Comparison of ENCODE assay signal across 20 mouse cellular contexts in the genomic region with DNA sequence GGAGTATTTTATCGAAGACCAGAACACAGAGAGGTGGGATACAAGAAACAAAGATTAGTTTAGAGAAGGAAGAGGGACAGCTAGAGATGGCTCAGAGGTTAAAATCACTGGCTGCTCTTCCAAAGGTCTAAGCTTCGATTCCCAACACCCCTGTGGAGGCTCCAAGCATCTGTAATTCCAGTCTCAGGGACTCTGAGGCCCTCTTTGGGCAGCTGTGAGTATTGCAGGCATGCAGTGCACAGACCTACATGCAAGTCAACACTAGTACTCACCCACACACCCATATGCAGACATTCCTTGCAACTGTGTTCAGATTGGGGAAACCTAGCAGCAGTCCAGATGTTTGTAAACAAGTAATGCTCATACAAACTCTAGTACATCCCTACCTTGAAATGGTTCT. TPM values are rescaled to one million over a fixed set of nuclear protein-coding genes. Genes with fewer than 3 reads are reported as not detected.
DNase-seq lines count a peak whose midpoint lies in the region; ATAC-seq and TF ChIP-seq lines count a peak whose summit lies in the region.
"Had no signal": no experiment of that assay in that cellular context is flagged by ENCODE, and none has a peak within 500 bp of the region (broad histone marks: within the 10 kb centered on the region; RNA-seq: fewer than 3 reads in every experiment).

No protein-coding gene starts in this region.

- ATAC-seq in hindbrain, postnatal 0 days = no peak
- ATAC-seq in midbrain, postnatal 0 days (ENCODE audit: low FRiP score) = no peak
- ATAC-seq in midbrain, embryonic 13.5 days = no peak
- peak; percentile 79 for ATAC-seq in megakaryocyte-erythroid progenitor cell, adult 5-6 weeks (replicated peaks; ENCODE audit: low FRiP score, low TSS enrichment, poor library complexity, severe bottlenecking)
- ATAC-seq: forebrain, embryonic 14.5 days had no signal

- H3K9me3 ChIP-seq in hindbrain, postnatal 0 days (ENCODE audit: low read length) = no peaks in the 10 kb centered on the region
- H3K9me3 ChIP-seq in hindbrain, embryonic 10.5 days = no peaks in the 10 kb centered on the region
- H3K9me3 ChIP-seq in midbrain, postnatal 0 days (ENCODE audit: low read length) = no peaks in the 10 kb centered on the region
- no peaks in the 10 kb centered on the region for H3K9me3 ChIP-seq in midbrain, embryonic 13.5 days
- no peaks in the 10 kb centered on the region for H3K9me3 ChIP-seq in ES-E14 (ENCODE audit: control insufficient read depth, insufficient read depth, low read depth, low read length)
- H3K9me3 ChIP-seq: embryonic facial prominence, embryonic 10.5 days; hindbrain, embryonic 15.5 days; limb, embryonic 15.5 days had no signal

- 0 out of 2 replicates have a peak, but pooled peaks cover 5% of the 10 kb centered on the region for H3K36me3 ChIP-seq in hindbrain, postnatal 0 days (ENCODE audit: insufficient read depth, low read length)
- no peaks in the 10 kb centered on the region for H3K36me3 ChIP-seq in hindbrain, embryonic 10.5 days
- peaks cover 12% of the 10 kb centered on the region for H3K36me3 ChIP-seq in midbrain, postnatal 0 days (ENCODE audit: insufficient read depth, low read length)
- peaks cover 7% of the 10 kb centered on the region; the same call in 1 of the 2 replicates for H3K36me3 ChIP-seq in midbrain, embryonic 13.5 days
- no peaks in the 10 kb centered on the region for H3K36me3 ChIP-seq in ES-E14 (ENCODE audit: control insufficient read depth, insufficient read depth, low read length, poor library complexity, severe bottlenecking)
- H3K36me3 ChIP-seq: embryonic facial prominence, embryonic 10.5 days had no signal

- H3K4me3 ChIP-seq in hindbrain, postnatal 0 days (ENCODE audit: low read length) = no peak overlapping the region
- H3K4me3 ChIP-seq in hindbrain, embryonic 10.5 days = no peak overlapping the region
- H3K4me3 ChIP-seq in midbrain, postnatal 0 days (ENCODE audit: low read depth, low read length) = no peak overlapping the region
- no peak overlapping the region for H3K4me3 ChIP-seq in midbrain, embryonic 13.5 days (replicated peaks)
- no peak overlapping the region for H3K4me3 ChIP-seq in ES-E14 (ENCODE audit: insufficient read depth in 1 of 2, low read depth in 1 of 2, low read length in 2 of 2, poor library complexity in 1 of 2, severe bottlenecking in 1 of 2)
- H3K4me3 ChIP-seq: embryonic facial prominence, embryonic 10.5 days; hindbrain, embryonic 15.5 days; limb, embryonic 15.5 days had no signal

- no peak overlapping the region for H3K9ac ChIP-seq in hindbrain, postnatal 0 days (replicated peaks; ENCODE audit: low read length)
- no peak overlapping the region for H3K9ac ChIP-seq in midbrain, postnatal 0 days (replicated peaks; ENCODE audit: low read length, poor library complexity, severe bottlenecking)
- H3K9ac ChIP-seq in midbrain, embryonic 13.5 days (replicated peaks) = no peak overlapping the region
- H3K9ac ChIP-seq in ES-E14 (ENCODE audit: insufficient read depth, low read depth, low read length, poor library complexity, severe bottlenecking) = no peak overlapping the region
- H3K9ac ChIP-seq: hindbrain, embryonic 15.5 days; limb, embryonic 15.5 days had no signal

- no peak overlapping the region for H3K27ac ChIP-seq in hindbrain, postnatal 0 days
- H3K27ac ChIP-seq in hindbrain, embryonic 10.5 days = no peak overlapping the region
- no peak overlapping the region for H3K27ac ChIP-seq in midbrain, postnatal 0 days (ENCODE audit: low read depth, low read length)
- no peak overlapping the region for H3K27ac ChIP-seq in midbrain, embryonic 13.5 days
- H3K27ac ChIP-seq in ES-E14 (ENCODE audit: insufficient read depth, low read depth, low read length, poor library complexity, severe bottlenecking) = no peak overlapping the region
- H3K27ac ChIP-seq: embryonic facial prominence, embryonic 10.5 days; hindbrain, embryonic 15.5 days; limb, embryonic 15.5 days had no signal

- in situ Hi-C loops in ES-E14 (cut with MboI; ENCODE audit: low sequenced_read_pairs in 2 of 2, unreplicated experiment in 2 of 2) = no loop called here

- 0 out of 2 replicates have a peak, but pooled peaks have one; percentile 7 for TF ChIP-seq CTCF in hindbrain, postnatal 0 days (IDR thresholded peaks at IDR 0.05; ENCODE audit: low read depth)
- TF ChIP-seq CTCF in midbrain, postnatal 0 days (IDR thresholded peaks at IDR 0.05) = 0 out of 2 replicates have a peak, but pooled peaks have one; percentile 18

- no peak overlapping the region for H3K4me2 ChIP-seq in hindbrain, postnatal 0 days (ENCODE audit: low read depth, low read length)
- no peak overlapping the region for H3K4me2 ChIP-seq in midbrain, postnatal 0 days (ENCODE audit: low read depth, low read length, poor library complexity, severe bottlenecking)
- no peak overlapping the region for H3K4me2 ChIP-seq in midbrain, embryonic 13.5 days (replicated peaks)
- H3K4me2 ChIP-seq: heart, embryonic 11.5 days; hindbrain, embryonic 15.5 days; limb, embryonic 15.5 days had no signal

- no peaks in the 10 kb centered on the region for H3K4me1 ChIP-seq in hindbrain, postnatal 0 days (ENCODE audit: insufficient read depth, low read length)
- no peaks in the 10 kb centered on the region for H3K4me1 ChIP-seq in hindbrain, embryonic 10.5 days (replicated peaks)
- no peaks in the 10 kb centered on the region for H3K4me1 ChIP-seq in midbrain, postnatal 0 days (ENCODE audit: insufficient read depth, low read length)
- no peaks in the 10 kb centered on the region for H3K4me1 ChIP-seq in midbrain, embryonic 13.5 days (replicated peaks)
- H3K4me1 ChIP-seq in ES-E14 (ENCODE audit: control insufficient read depth in 2 of 2, insufficient read depth in 2 of 2, low read length in 2 of 2, poor library complexity in 1 of 2) = no peaks in the 10 kb centered on the region
- H3K4me1 ChIP-seq: hindbrain, embryonic 15.5 days; limb, embryonic 15.5 days had no signal

- no peaks in the 10 kb centered on the region for H3K27me3 ChIP-seq in hindbrain, postnatal 0 days (ENCODE audit: insufficient read depth, low read length)
- no peaks in the 10 kb centered on the region for H3K27me3 ChIP-seq in hindbrain, embryonic 10.5 days (ENCODE audit: insufficient read depth, poor library complexity, severe bottlenecking)
- H3K27me3 ChIP-seq in midbrain, postnatal 0 days (ENCODE audit: insufficient read depth, low read length) = no peaks in the 10 kb centered on the region
- H3K27me3 ChIP-seq in midbrain, embryonic 13.5 days = no peaks in the 10 kb centered on the region
- H3K27me3 ChIP-seq: hindbrain, embryonic 15.5 days; limb, embryonic 15.5 days had no signal

- 74% methylated on average over 2 of the region's 2 CpGs for WGBS in hindbrain, postnatal 0 days
- WGBS in hindbrain, embryonic 10.5 days = 84% methylated on average over 2 of the region's 2 CpGs
- WGBS in midbrain, postnatal 0 days = 81% methylated on average over 2 of the region's 2 CpGs
- 79% methylated on average over 2 of the region's 2 CpGs for WGBS in midbrain, embryonic 13.5 days

- no peak for DNase-seq in hindbrain, postnatal 0 days (ENCODE audit: low spot score)
- DNase-seq in hindbrain, embryonic 10.5 days (ENCODE audit: low spot score) = no peak
- DNase-seq in midbrain, postnatal 0 days (ENCODE audit: low spot score) = no peak
- peak; percentile 66 for DNase-seq in ES-E14 (ENCODE audit: low read depth, low spot score)
- no peak for DNase-seq in adrenal gland, adult 18-20 months (ENCODE audit: low spot score in 2 of 2)
- DNase-seq in right cerebral cortex, postnatal 14 days = no peak
- DNase-seq: adrenal gland, postnatal 14 days; cerebellum, adult 11-12 months; cerebellum, postnatal 36 days; heart, postnatal 14 days; kidney, adult 18-20 months; kidney, postnatal 10 days; right cerebral cortex, postnatal 4 days had no signal

TF ChIP-seq in ES-E14, 5 proteins besides CTCF, POLR2A, EP300 and RAD21:
- TF ChIP-seq MAFK (IDR thresholded peaks at IDR 0.05; ENCODE audit: insufficient read depth, low read depth, low read length) = no peak
- no peak for TF ChIP-seq ZNF384 (IDR thresholded peaks at IDR 0.05; ENCODE audit: low read depth, low read length)
- TF ChIP-seq CHD2 (IDR thresholded peaks at IDR 0.05; ENCODE audit: low read depth, low read length) = no peak
- no peak for TF ChIP-seq HCFC1 (IDR thresholded peaks at IDR 0.05; ENCODE audit: borderline replicate concordance, insufficient read depth, low read length)
- TF ChIP-seq ZC3H11A (IDR thresholded peaks at IDR 0.05; ENCODE audit: borderline replicate concordance, low read depth, low read length) = no peak
TF ChIP-seq in ES-E14: peak in this region for 0.

RNA-seq across cellular contexts. Expression of a gene that starts 39.0 kb away (rescaled TPM):
- total RNA-seq in hindbrain, postnatal 0 days (2014; rRNA removed) = 0.63 and 0.93 TPM in 2 replicates
- polyA plus RNA-seq in hindbrain, postnatal 0 days (2015; fragmentation: Nextera tagmentation; extraction: Ambion mirVana) = 0.75 and 0.76 TPM in 2 replicates
- 0.24 and 0.50 TPM in 2 replicates for polyA plus RNA-seq in hindbrain, embryonic 10.5 days (2016; fragmentation: Nextera tagmentation; extraction: Ambion mirVana)
- 0.44 and 2.0 TPM in 2 replicates for total RNA-seq in midbrain, postnatal 0 days (2014; rRNA removed)
- 0.29 and 0.49 TPM in 2 replicates for polyA plus RNA-seq in midbrain, postnatal 0 days (2015; fragmentation: Nextera tagmentation; extraction: Ambion mirVana)
- 0.09 and 0.13 TPM in 2 replicates for polyA plus RNA-seq in midbrain, embryonic 13.5 days (2015; fragmentation: Nextera tagmentation; extraction: Ambion mirVana)
- 0.05 and 0.18 TPM in 2 replicates for total RNA-seq in ES-E14 (2012; rRNA removed)
- total RNA-seq in megakaryocyte-erythroid progenitor cell, adult 5-6 weeks (2014; fragmentation: Nextera tagmentation) = 0.85 TPM in 1 of 2 replicates, not detected in the other
- 1.3 TPM in 1 of 2 replicates, not detected in the other for total RNA-seq in megakaryocyte-erythroid progenitor cell, adult 5-6 weeks (2017)
- 1 to 10 TPM; 2.2 to 3.2 TPM for total RNA-seq in adrenal gland, adult 18-20 months (2021)

RNA-seq across cellular contexts. Expression of a gene that starts 46.9 kb away (rescaled TPM):
- total RNA-seq in hindbrain, postnatal 0 days (2014; rRNA removed) = 25.4 and 26.3 TPM in 2 replicates
- polyA plus RNA-seq in hindbrain, postnatal 0 days (2015; fragmentation: Nextera tagmentation; extraction: Ambion mirVana) = 14.6 and 15.9 TPM in 2 replicates
- 2.5 and 2.6 TPM in 2 replicates for polyA plus RNA-seq in hindbrain, embryonic 10.5 days (2016; fragmentation: Nextera tagmentation; extraction: Ambion mirVana)
- 23.0 and 38.6 TPM in 2 replicates for total RNA-seq in midbrain, postnatal 0 days (2014; rRNA removed)
- polyA plus RNA-seq in midbrain, postnatal 0 days (2015; fragmentation: Nextera tagmentation; extraction: Ambion mirVana) = 10.1 and 13.7 TPM in 2 replicates
- 5.5 and 5.6 TPM in 2 replicates for polyA plus RNA-seq in midbrain, embryonic 13.5 days (2015; fragmentation: Nextera tagmentation; extraction: Ambion mirVana)
- 2.4 and 4.0 TPM in 2 replicates for total RNA-seq in ES-E14 (2012; rRNA removed)
- 5.6 TPM in 1 of 2 replicates, not detected in the other for total RNA-seq in megakaryocyte-erythroid progenitor cell, adult 5-6 weeks (2014; fragmentation: Nextera tagmentation)
- total RNA-seq in megakaryocyte-erythroid progenitor cell, adult 5-6 weeks (2017) = 0.47 and 0.57 TPM in 2 replicates
- 10 to 100 TPM; 11.8 to 18.8 TPM for total RNA-seq in adrenal gland, adult 18-20 months (2021)
